Mouse (Mus musculus) bone marrow macrophage, adult 2 months (primary cell): Measurements from ENCODE around the gene Ptges2.

Source experiments
- CTCF ChIP-seq: IDR thresholded peaks from 2 replicates; pipeline ENCODE4 v1.5.1; 2012; ENCODE audit warnings: low read depth, mild to moderate bottlenecking, low read length, moderate library complexity
- POLR2A ChIP-seq: IDR thresholded peaks from 2 replicates; pipeline ENCODE4 v1.6.1; 2012; ENCODE audit warnings: mild to moderate bottlenecking, low read depth, low read length, borderline replicate concordance

DNA sequence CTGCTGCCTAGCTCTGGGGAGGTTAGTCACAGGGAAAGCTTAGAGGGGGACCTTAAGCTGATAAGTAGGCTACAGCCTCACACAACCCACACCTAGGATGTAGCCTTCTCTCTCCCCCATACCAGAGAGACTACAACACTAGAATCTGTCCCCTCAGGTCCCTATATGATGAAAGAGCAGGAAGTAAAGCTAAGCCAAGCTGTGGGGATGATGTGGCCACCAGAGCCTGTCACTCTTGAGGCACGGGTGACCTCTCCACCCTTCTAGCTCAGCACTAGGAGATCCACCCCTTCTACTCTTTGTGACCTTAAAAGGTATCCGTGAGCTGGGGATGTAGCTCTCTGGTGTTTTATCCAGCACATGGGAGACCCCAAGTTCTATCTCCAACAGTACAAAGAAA is 6.5 kb upstream of the Ptges2 start:
- no peak for TF ChIP-seq CTCF
- TF ChIP-seq POLR2A, result no peak
